Mouse (Mus musculus) left cerebral cortex, postnatal 4 days (tissue): ENCODE results near the gene Aldoc. TPM values are rescaled to one million over a fixed set of nuclear protein-coding genes. Genes with fewer than 3 reads are reported as not detected.

Source experiments
- DNase-seq: peaks from one replicate; pipeline ENCODE4 v3.0.0-alpha.2; 2022
- intact Hi-C: fragments of 180-260 bp; cut with DNase I; formaldehyde crosslinking; loops from one replicate; pipeline ENCODE4 v1.15.1; 2025
- total RNA-seq, 2 experiments: library from RNA; stranded (reverse); gene quantifications; 2 replicates each; pipeline ENCODE4 v1.2.3; 2021

The Aldoc gene
- total RNA-seq, 2 experiments from 2014 or later = 109 to 113 TPM

DNA sequence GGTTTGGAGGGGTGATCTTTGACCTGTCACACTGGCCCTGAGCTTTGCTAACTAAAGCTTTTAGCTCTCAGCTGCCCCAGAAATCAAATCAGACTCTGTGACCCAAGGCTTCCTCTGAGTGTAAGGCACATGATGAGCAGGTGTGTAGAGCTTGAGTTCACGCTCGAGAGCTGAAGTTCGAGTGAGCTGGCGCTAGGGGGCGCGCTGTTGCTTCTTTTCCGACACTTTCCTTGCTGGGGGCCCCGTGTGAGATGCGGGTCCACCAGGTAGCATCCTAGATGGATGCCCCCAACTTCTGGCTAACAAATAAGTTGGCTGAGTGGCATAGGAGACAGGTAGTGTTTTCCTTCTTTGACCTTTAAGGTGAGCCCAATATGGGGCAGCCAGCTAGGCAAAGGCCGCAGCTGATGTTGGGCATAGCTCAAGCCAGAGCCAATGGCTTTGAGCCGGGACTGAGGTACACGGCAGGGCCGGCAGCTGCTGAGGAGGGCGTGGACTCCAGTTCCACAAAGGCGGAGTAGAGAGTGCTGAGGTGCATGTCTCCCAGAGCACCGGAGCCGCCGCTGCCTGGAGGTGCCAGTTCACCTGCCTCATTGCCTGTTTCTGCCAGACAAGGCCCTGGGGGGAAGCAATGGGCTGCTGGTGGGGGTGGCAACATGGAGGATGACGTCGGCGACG is 35.7 kb downstream of the Aldoc start:
- intact Hi-C loops = loop anchor here (5.0 kb wide), 1 partner anchor 94 kb away; no protein-coding TSS in a partner anchor
- no peak for DNase-seq

DNA sequence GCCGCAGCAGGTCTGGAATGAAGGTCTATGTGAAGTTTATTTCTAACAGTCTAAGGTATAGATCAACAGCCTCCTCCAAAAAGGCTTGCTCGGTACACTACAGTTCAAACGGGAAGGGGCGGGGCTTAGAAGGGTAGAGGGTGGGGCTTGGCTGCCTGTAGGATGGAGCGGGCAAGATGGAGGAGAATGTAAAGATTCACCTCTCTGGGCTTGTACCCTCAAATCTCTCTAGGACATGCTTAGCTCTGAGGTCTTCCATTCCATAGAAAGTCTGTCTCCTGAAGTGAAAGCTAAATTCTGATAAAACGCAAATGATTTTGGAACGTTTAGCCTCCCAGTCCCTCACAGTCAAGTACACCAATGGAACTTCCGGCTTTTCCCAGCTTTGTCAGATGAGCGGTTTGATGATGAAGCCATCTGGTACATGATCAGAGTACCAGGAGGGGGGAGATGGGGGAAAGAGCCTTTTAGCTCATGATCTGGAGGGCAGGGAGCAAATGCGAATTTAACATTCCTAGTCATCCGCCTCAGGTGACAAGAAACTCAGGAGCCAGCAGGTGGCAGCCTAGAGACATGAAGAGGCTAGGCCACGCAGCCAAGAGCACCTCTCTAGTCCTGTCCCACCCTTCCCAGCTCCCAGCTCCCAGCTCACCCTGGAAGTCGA is 37.5 kb downstream of the Aldoc start:
- DNase-seq = peak; percentile 81
- intact Hi-C loops = loop anchor here (5.0 kb wide), 1 partner anchor 37 kb away; no protein-coding TSS in a partner anchor

DNA sequence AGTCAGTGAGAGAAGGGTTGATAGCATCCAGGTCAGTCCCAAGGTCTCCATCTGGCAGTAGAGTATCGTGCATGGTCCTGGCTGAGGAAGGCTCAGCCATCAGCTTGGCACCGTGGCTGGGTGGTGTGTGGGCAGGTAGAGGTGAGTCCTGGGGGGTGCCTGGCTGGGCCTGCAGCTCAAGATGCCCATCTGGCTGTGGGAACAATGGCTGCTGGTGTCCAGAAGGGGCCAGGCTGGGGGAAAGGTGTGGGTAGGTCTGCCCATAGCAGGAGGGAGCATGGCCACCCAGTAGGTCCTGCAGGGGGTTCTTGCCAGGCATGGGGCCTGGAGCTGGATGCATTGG is 38.0 kb downstream of the Aldoc start:
- DNase-seq = no peak
- intact Hi-C loops = loop anchor here (5.0 kb wide), 1 partner anchor 37 kb away; no protein-coding TSS in a partner anchor

DNA sequence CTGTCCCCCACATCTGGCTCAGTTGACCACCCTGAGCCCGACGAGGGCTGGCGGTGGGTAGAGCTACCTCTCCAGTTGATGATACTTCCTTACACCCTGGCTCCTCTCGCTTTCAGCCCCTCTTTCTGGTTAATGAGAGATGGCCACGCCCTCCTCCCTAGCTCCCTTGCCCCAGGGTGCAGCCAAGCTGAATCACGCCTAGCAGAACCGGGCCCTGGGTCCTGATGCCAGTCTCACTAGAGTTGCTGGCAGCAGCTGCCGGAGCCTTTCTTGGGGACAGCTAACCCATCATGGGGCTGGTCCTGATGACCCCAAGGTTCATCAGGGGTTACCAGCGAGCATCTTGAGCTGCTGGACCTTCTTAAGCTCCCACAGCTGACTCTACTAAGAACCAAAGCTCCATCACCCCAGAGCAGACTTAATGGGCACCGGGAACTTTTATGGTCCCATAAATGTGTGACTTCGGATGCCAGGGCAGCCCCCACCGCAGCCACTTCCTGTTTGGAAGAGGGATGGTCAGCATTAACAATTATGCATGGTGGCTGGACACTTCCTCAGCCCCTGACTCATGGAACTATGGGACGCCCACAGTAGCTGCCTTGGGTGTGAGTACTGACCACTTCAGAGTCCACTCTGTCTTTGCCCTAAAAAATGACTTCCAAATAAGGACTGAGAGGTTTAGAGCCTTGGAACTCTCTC is 40.7 kb downstream of the Aldoc start:
- intact Hi-C loops = loop anchor here (5.0 kb wide), 1 partner anchor 34 kb away; no protein-coding TSS in a partner anchor
- DNase-seq = no peak

DNA sequence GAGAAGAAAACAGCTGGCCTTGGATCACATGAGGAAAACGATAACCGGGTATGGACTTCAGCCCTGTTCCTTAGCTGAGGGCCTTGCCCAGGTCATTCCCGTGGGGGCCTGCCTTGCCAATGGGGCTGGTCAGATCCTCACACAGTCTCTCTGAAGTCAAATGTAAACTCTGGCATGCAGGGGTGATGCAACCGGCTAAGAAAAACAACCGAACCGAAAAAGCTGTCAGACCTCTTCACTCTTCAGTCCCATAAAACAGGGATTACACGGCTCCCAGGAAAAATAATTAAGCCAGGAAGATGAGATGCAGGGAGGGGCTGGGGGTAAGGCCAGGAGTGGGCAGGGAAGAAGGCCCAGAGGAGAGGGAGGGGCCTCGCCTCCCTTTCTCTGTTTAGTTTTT is 41.3 kb downstream of the Aldoc start:
- no peak for DNase-seq
- intact Hi-C loops = loop anchor here (5.0 kb wide), 1 partner anchor 33 kb away; no protein-coding TSS in a partner anchor

DNA sequence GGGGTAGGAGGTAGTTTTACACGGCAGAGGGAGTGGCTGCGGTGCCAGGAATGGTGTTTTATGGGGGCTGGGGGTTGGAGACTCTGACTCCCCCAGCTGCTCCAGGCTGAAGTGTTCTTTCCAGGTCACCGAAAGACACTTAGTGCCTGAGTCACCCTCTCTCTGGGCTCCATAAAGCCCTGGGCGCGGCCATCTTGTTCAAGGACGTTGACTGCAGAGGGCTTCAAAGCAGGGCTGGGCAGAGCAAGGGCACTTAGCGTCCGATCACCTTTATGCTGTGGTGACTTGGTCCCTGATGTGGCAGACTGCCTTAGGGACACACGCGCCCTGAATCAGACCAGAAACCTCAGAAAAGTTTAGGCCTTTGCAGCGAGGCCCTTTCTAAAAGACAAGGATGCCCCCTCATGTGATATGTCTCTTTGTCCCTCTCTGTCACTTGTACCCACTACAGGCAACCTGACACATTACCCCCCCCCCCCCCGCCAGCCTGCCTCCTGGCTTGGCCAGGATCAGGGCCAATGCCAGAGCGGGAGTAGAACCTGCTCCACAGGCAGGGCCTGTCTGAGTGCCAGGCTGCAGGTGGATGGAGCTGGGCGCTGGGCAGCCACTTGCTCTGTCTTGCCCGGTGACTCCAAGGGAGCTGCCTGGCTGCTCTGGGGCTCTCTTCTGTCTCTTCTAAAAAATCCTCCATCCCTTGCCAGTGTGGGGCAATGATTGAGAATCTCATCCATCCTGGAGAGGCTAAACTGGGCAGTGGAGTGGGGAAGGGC is 44.9 kb downstream of the Aldoc start:
- DNase-seq = no peak
- intact Hi-C loops = no loop called here

DNA sequence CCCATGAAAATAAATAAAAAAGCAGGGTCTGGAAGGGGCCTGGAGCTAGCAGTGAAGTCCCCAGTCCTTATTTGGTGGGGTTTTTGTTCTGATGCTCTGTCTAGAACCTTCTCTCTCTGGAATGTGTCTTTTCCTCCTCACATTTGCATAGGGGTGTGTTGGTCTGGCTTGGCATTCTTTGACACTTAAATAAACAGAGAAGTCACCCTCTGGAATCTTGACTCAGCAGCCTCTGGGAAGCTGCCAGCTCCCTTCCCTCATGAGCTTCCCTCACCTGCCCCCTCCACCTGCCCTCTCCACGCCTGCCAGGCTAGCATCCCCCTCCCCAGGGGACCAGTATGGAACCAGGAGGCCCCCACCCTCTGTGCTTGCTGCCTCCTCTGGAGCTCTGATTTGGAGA is 47.6 kb downstream of the Aldoc start:
- intact Hi-C loops = no loop called here
- DNase-seq = no peak

DNA sequence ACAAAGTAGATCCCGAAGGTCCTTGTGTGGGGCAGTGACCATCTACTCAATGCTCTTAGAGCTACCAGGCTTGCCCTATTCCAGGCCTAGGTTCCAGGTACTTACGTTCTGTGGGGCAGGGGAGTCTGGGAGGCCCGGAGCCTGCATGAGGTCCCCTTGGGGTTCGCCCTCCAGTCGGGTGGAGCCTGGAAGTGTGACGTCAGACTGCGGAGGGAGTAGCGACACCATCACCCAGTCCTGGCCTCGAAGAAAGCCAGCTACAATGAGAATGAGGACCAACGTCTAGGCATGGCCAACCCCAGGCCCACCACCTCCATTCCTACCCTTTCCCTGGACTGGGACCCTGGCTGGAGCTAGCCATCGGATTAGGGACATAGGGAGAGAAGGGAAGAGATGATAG is 48.9 kb downstream of the Aldoc start:
- intact Hi-C loops = no loop called here
- no peak for DNase-seq

DNA sequence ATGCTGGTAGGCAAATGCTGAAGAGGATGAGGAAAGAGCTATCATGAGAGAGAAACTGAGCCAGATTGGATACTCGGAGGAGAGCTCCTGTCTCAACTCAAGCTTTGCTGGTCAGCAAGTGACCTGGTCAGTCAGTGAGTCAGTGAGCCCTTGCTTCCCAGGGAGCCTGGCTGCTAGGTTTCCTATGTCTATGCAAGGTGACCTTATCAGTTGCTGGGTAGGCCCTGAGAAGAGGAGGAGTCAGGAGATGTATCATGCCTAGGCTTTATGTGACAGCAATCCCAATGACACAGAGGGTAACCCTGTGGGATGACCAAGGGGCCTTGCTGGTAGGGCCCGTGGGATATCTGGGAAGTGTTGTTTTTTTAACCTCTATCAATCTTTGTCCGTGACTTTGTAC is 49.4 kb downstream of the Aldoc start:
- intact Hi-C loops = no loop called here
- DNase-seq = no peak

DNA sequence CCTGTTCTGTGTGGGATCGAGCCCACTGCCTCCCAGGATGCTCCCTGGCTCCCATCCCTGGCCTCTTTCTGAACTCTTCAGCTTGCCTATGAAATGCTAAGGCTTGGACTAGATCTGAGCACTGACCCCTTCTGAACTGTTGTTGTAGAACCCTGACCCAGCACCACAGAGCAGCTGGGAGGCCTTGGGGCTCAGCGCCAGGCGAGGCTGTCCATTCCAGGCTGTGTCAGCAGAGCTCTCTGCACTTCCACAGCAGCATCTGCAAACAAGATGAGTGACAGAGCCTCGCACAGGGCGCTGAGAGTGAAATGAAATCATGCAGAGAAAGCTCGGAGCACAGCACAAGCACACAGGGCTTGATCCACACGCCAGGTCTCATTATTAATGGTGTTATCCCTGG is 49.8 kb downstream of the Aldoc start:
- DNase-seq = no peak
- intact Hi-C loops = no loop called here

DNA sequence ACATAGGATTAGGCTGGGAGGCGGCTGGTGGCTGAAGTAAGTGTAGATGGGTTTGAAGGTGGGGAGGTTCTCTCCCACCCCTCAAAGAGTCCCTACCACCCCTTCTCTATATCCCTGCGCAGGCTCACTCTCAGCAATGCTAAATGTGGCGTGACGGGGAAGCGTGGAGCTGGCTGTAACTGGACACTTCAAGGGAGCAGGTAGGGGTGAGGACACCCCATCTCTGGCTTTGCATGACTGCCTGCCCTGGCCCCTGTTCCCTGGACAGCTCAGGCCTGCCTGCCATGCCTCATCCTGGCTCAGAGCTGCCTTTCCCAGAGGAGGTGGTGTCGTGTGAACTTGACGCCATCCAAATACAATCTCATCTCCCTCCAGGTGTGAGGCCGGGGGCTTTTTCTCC is 51.4 kb downstream of the Aldoc start:
- DNase-seq = no peak
- intact Hi-C loops = no loop called here

Other genes starting within 250 kb of the Aldoc start
- gene Eral1, start 242.6 kb upstream of the Aldoc start, total RNA-seq = 10 to 100 TPM; 20.0 to 21.0 TPM
- 10 to 100 TPM; 26.9 TPM for gene Fam222b, start 228.3 kb upstream of the Aldoc start, total RNA-seq
- gene Traf4, start 157.4 kb upstream of the Aldoc start, total RNA-seq = 10 to 100 TPM; 74.4 to 79.6 TPM
- gene Nek8, start 146.3 kb upstream of the Aldoc start, total RNA-seq = 1 to 10 TPM; 6.0 to 6.5 TPM
- 10 to 100 TPM; 15.4 to 17.3 TPM for gene Tlcd1, start 146.3 kb upstream of the Aldoc start, total RNA-seq
- gene Rpl23a, start 139.4 kb upstream of the Aldoc start, total RNA-seq = 1,000 to 10,000 TPM; 1,093 to 1,122 TPM
- 10 to 100 TPM; 53.4 to 55.9 TPM for gene Rab34, start 134.5 kb upstream of the Aldoc start, total RNA-seq
- 1 to 10 TPM; 3.3 to 4.2 TPM for gene Proca1, start 129.6 kb upstream of the Aldoc start, total RNA-seq
- gene Sdf2, start 77.2 kb upstream of the Aldoc start, total RNA-seq = 10 to 100 TPM; 50.2 to 58.7 TPM
- 10 to 100 TPM; 72.5 to 75.1 TPM for gene Supt6, start 77.0 kb upstream of the Aldoc start, total RNA-seq
- gene 2610507B11Rik, start 61.2 kb upstream of the Aldoc start, total RNA-seq = 100 to 1,000 TPM; 111 to 113 TPM
- 1 to 10 TPM in 1 of 2 experiments, under 1 TPM in 1; 0.72 to 1.1 TPM for gene BC030499, start 32.1 kb upstream of the Aldoc start, total RNA-seq
- gene Spag5, start 21.4 kb upstream of the Aldoc start, total RNA-seq = 1 to 10 TPM; 5.2 to 6.2 TPM
- gene Pigs, start 5.4 kb downstream of the Aldoc start, total RNA-seq = 10 to 100 TPM; 52.9 to 59.9 TPM
- gene Unc119, start 20.5 kb downstream of the Aldoc start, total RNA-seq = 10 to 100 TPM; 51.8 to 57.5 TPM
- not detected for gene Foxn1, start 63.6 kb downstream of the Aldoc start, total RNA-seq
- gene Slc13a2, start 99.2 kb downstream of the Aldoc start, total RNA-seq = not detected
- gene Slc46a1, start 142.7 kb downstream of the Aldoc start, total RNA-seq = 10 to 100 TPM in 1 of 2 experiments, 1 to 10 TPM in 1; 7.6 to 11.8 TPM
- gene Sarm1, start 174.8 kb downstream of the Aldoc start, total RNA-seq = 10 to 100 TPM; 69.3 to 71.4 TPM
- gene Vtn, start 176.1 kb downstream of the Aldoc start, total RNA-seq = 10 to 100 TPM; 60.0 to 67.3 TPM
- under 1 TPM; 0.26 to 0.30 TPM for gene Sebox, start 180.5 kb downstream of the Aldoc start, total RNA-seq
- gene Tmem199, start 189.2 kb downstream of the Aldoc start, total RNA-seq = 10 to 100 TPM; 35.6 to 35.7 TPM
- gene Poldip2, start 189.2 kb downstream of the Aldoc start, total RNA-seq = 100 to 1,000 TPM; 113 to 118 TPM
- gene Tnfaip1, start 213.4 kb downstream of the Aldoc start, total RNA-seq = 10 to 100 TPM; 54.5 to 59.7 TPM
- 10 to 100 TPM; 54.6 to 59.7 TPM for gene Ift20, start 213.4 kb downstream of the Aldoc start, total RNA-seq
- gene Tmem97, start 227.8 kb downstream of the Aldoc start, total RNA-seq = 10 to 100 TPM; 26.5 to 31.1 TPM